Mouse (Mus musculus) gastrocnemius, postnatal 4 days (tissue): ENCODE measurements around the gene Olfr959. TPM values are rescaled to one million over a fixed set of nuclear protein-coding genes. Genes with fewer than 3 reads are reported as not detected.

Source experiments
- DNase-seq, 2 experiments: peaks; one replicate each; pipeline ENCODE4 v3.0.0; 2021 to 2022; ENCODE audit warnings: low spot score in 2 of 2, mixed read lengths in 2 of 2
- long read RNA-seq, 2 experiments: library from polyadenylated mRNA; stranded (forward); transcript quantifications; one replicate each; pipeline ENCODE4 v2.0.0; 2021
- total RNA-seq, 2 experiments: library from RNA; stranded (reverse); gene quantifications; 2 replicates each; pipeline ENCODE4 v1.2.3; 2021

Olfr959 gene
- not detected for total RNA-seq
- long read RNA-seq, experiment 1 = 0 reads
- long read RNA-seq, experiment 2 = 0 reads

- no peak for DNase-seq
These were observed at the start of gene Olfr959 for GRCm38 (mm10) chr9:39575469-39575868. Olfr959 (minus strand) TSS chr9:39575569.

- no peak for DNase-seq
These were observed 49.3 kb upstream of the Olfr959 start for GRCm38 (mm10) chr9:39624711-39625110.

- DNase-seq = no peak
These were observed 48.4 kb upstream of the Olfr959 start for GRCm38 (mm10) chr9:39623783-39624182.

GRCm38 (mm10) chr9:39621073-39621472, 45.7 kb upstream of the Olfr959 start, which contains the start of gene Olfr960:
Olfr960 (plus strand) TSS chr9:39621373.
- DNase-seq = no peak

GRCm38 (mm10) chr9:39611953-39612352, 36.6 kb upstream of the Olfr959 start:
- DNase-seq = peak in 1 of 2 experiments; percentile 17

GRCm38 (mm10) chr9:39610355-39610754, 35.0 kb upstream of the Olfr959 start, which contains the start of gene Olfr148:
Olfr148 (plus strand) TSS chr9:39610655.
- DNase-seq = no peak

GRCm38 (mm10) chr9:39608497-39608896, 33.1 kb upstream of the Olfr959 start:
- DNase-seq = no peak

GRCm38 (mm10) chr9:39603999-39604453, 28.7 kb upstream of the Olfr959 start, which contains the start of gene AW551984:
AW551984 (minus strand) TSS chr9:39604403.
- peak in 1 of 2 experiments; percentile 52 for DNase-seq

- peak; percentile 31 to 66 for DNase-seq
These were observed 28.0 kb upstream of the Olfr959 start for GRCm38 (mm10) chr9:39603333-39603845.

GRCm38 (mm10) chr9:39602536-39603332, 27.4 kb upstream of the Olfr959 start:
- peak in 1 of 2 experiments; percentile 19 for DNase-seq

GRCm38 (mm10) chr9:39577050-39577449, 1.7 kb upstream of the Olfr959 start:
- DNase-seq = no peak

GRCm38 (mm10) chr9:39558349-39558647, 17.1 kb downstream of the Olfr959 start:
- no peak for DNase-seq

GRCm38 (mm10) chr9:39557529-39558348, 17.6 kb downstream of the Olfr959 start:
- DNase-seq = no peak

GRCm38 (mm10) chr9:39553946-39554345, 21.4 kb downstream of the Olfr959 start, which contains the start of gene Olfr958:
Olfr958 (minus strand) TSS chr9:39554054.
- no peak for DNase-seq

GRCm38 (mm10) chr9:39550806-39551205, 24.6 kb downstream of the Olfr959 start:
- DNase-seq = no peak

GRCm38 (mm10) chr9:39523616-39524285, 51.6 kb downstream of the Olfr959 start:
- peak in 1 of 2 experiments; percentile 22 for DNase-seq

Other genes starting within 250 kb of the Olfr959 start
- not detected for gene Olfr948, start 249.5 kb downstream of the Olfr959 start, total RNA-seq
- gene Olfr951, start 188.2 kb downstream of the Olfr959 start, total RNA-seq = not detected
- not detected for gene Olfr952, start 148.4 kb downstream of the Olfr959 start, total RNA-seq
- gene Olfr954, start 118.9 kb downstream of the Olfr959 start, total RNA-seq = not detected
- gene Olfr955, start 103.6 kb downstream of the Olfr959 start, total RNA-seq = not detected
- not detected for gene Olfr44, start 81.6 kb downstream of the Olfr959 start, total RNA-seq
- not detected for gene Olfr957, start 59.8 kb downstream of the Olfr959 start, total RNA-seq
- not detected for gene Olfr958, start 21.5 kb downstream of the Olfr959 start, total RNA-seq
- gene AW551984, start 28.8 kb upstream of the Olfr959 start, total RNA-seq = 100 to 1,000 TPM; 370 to 452 TPM
- not detected for gene Olfr148, start 35.1 kb upstream of the Olfr959 start, total RNA-seq
- not detected for gene Olfr960, start 45.8 kb upstream of the Olfr959 start, total RNA-seq
- gene Olfr961, start 69.5 kb upstream of the Olfr959 start, total RNA-seq = not detected
- not detected for gene Olfr963, start 91.6 kb upstream of the Olfr959 start, total RNA-seq
- not detected for gene Olfr149, start 131.5 kb upstream of the Olfr959 start, total RNA-seq
- not detected for gene Olfr965, start 135.8 kb upstream of the Olfr959 start, total RNA-seq
- not detected for gene Olfr150, start 155.4 kb upstream of the Olfr959 start, total RNA-seq
- not detected for gene Olfr967, start 170.7 kb upstream of the Olfr959 start, total RNA-seq
- gene Olfr968, start 207.7 kb upstream of the Olfr959 start, total RNA-seq = not detected
- gene Olfr969, start 215.4 kb upstream of the Olfr959 start, total RNA-seq = not detected
- gene Olfr970, start 233.3 kb upstream of the Olfr959 start, total RNA-seq = not detected